Mouse (Mus musculus) spleen, adult 2 months (tissue): Measurements from ENCODE around the gene Rere. TPM values are rescaled to one million over a fixed set of nuclear protein-coding genes. Genes with fewer than 3 reads are reported as not detected.

ENCODE experiments used
- DNase-seq, 2 experiments: peaks; one replicate each; pipeline versions ENCODE4 v3.0.0 to v3.0.0-alpha.2; 2012 to 2021; ENCODE audit warnings: low spot score in 2 of 2, low read depth in 1 of 2
- H3K27ac ChIP-seq: fragments of 200-500 bp; 2 replicates; pipeline ENCODE4 v1.5.1; 2012; ENCODE audit warnings: low read length, inconsistent platforms; ENCODE audit not compliant: insufficient read depth
- H3K27me3 ChIP-seq: fragments of 200-500 bp; 2 replicates; pipeline ENCODE4 v1.6.1; 2012; ENCODE audit warnings: mild to moderate bottlenecking, moderate library complexity, low read length, inconsistent platforms; ENCODE audit not compliant: control insufficient read depth, insufficient read depth
- H3K36me3 ChIP-seq: fragments of 200-500 bp; 2 replicates; pipeline ENCODE4 v1.6.1; 2012; ENCODE audit warnings: mild to moderate bottlenecking, low read length, inconsistent platforms; ENCODE audit not compliant: control insufficient read depth, insufficient read depth
- H3K4me1 ChIP-seq: fragments of 200-500 bp; 2 replicates; pipeline ENCODE4 v1.6.1; 2011; ENCODE audit warnings: inconsistent platforms; ENCODE audit not compliant: control insufficient read depth, insufficient read depth, insufficient read length
- H3K4me3 ChIP-seq: fragments of 200-500 bp; 2 replicates; pipeline ENCODE4 v1.5.1; 2011; ENCODE audit warnings: mild to moderate bottlenecking, inconsistent platforms; ENCODE audit not compliant: insufficient read depth, insufficient read length; ENCODE audit errors: extremely low read depth
- CTCF ChIP-seq: fragments of 200-500 bp; IDR thresholded peaks from 2 replicates; pipeline ENCODE4 v1.5.1; 2011; ENCODE audit warnings: mild to moderate bottlenecking, inconsistent platforms; ENCODE audit not compliant: insufficient read depth, insufficient read length, insufficient replicate concordance; ENCODE audit errors: extremely low read depth
- POLR2A ChIP-seq: fragments of 200-500 bp; IDR thresholded peaks from 2 replicates; pipeline ENCODE4 v1.6.1; 2011; ENCODE audit warnings: low read depth, low read length, inconsistent platforms
- WGBS: fragments of 180-500 bp; shearing (Covaris S2); methylation state at CpG from one replicate; pipeline ENCODE4 v1.1.7; 2018; 5-methylcytosine and 5-hydroxymethylcytosine counted together
- polyA plus RNA-seq: library from polyadenylated mRNA; depleted of rRNA; stranded (reverse); fragments of >200 nt; gene quantifications from 2 replicates; pipeline ENCODE4 v1.2.3, GENCODE M21; 2012

Gene Rere
- polyA plus RNA-seq, 1 experiment = 66.2 TPM

- WGBS = 77% methylated on average over 4 of the region's 4 CpGs
- TF ChIP-seq POLR2A (no peak), CTCF (no peak)
- Histone ChIP-seq H3K27ac (no peak overlapping the region), H3K36me3 (peaks cover 46% of the 10 kb centered on the region), H3K4me3 (no peak overlapping the region), H3K4me1 (peaks cover 25% of the 10 kb centered on the region; the same call in 1 of the 2 replicates), H3K27me3 (no peaks in the 10 kb centered on the region)
- DNase-seq = no peak
Observed at GRCm38 (mm10) chr4:150241708-150242107, 39.7 kb upstream of the Rere start.

- Histone ChIP-seq H3K27ac (no peak overlapping the region), H3K4me1 (peaks cover 25% of the 10 kb centered on the region; the same call in 1 of the 2 replicates), H3K36me3 (peaks cover 54% of the 10 kb centered on the region), H3K4me3 (no peak overlapping the region), H3K27me3 (no peaks in the 10 kb centered on the region)
- no peak for DNase-seq
- 34% methylated on average over 5 of the region's 5 CpGs for WGBS
- no peak for TF ChIP-seq CTCF
- no peak for TF ChIP-seq POLR2A
Observed at GRCm38 (mm10) chr4:150242745-150243144, 38.7 kb upstream of the Rere start.

GRCm38 (mm10) chr4:150245876-150246275, 35.6 kb upstream of the Rere start:
- H3K27ac ChIP-seq = no peak overlapping the region
- WGBS = 78% methylated on average over 2 of the region's 2 CpGs
- H3K4me1 ChIP-seq = peaks cover 10% of the 10 kb centered on the region; the same call in 1 of the 2 replicates
- DNase-seq = no peak
- TF ChIP-seq CTCF (no peak), POLR2A (no peak)
- no peak overlapping the region for H3K4me3 ChIP-seq
- no peaks in the 10 kb centered on the region for H3K27me3 ChIP-seq
- peaks cover 68% of the 10 kb centered on the region for H3K36me3 ChIP-seq

DNA sequence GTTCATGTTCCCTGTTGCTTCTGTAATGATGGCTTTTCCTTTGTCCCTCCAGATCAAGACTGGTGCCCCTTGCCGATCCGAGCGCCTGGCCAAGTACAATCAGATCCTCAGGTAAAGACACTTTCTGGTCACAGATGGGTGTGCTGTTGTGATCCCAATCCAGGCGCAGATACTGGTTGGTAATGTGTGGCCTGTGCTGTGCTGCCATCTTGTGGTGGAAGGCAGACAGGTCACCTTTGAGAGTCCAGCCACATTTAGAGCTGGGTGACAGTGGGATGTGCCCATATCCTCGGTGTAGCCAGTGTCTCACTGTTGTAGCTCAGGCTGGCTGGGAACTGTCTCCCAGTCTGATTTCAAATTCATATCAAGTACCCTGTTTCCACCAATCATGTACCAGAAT, 33.4 kb upstream of the Rere start:
- peak in 1 of 2 experiments; percentile 52 for DNase-seq
- Histone ChIP-seq H3K4me1 (0 out of 2 replicates have a peak, but pooled peaks cover under 1% of the 10 kb centered on the region), H3K36me3 (peaks cover 50% of the 10 kb centered on the region), H3K27me3 (no peaks in the 10 kb centered on the region), H3K4me3 (no peak overlapping the region), H3K27ac (no peak overlapping the region)
- 66% methylated on average over 5 of the region's 5 CpGs for WGBS
- TF ChIP-seq CTCF = peak; percentile 85; the same call in 1 of the 2 replicates
- no peak for TF ChIP-seq POLR2A

GRCm38 (mm10) chr4:150248917-150249316, 32.5 kb upstream of the Rere start:
- H3K36me3 ChIP-seq = peaks cover 40% of the 10 kb centered on the region
- no peak overlapping the region for H3K27ac ChIP-seq
- DNase-seq = no peak
- TF ChIP-seq POLR2A = no peak
- no peak for TF ChIP-seq CTCF
- no peaks in the 10 kb centered on the region for H3K27me3 ChIP-seq
- no peak overlapping the region for H3K4me3 ChIP-seq
- no peaks in the 10 kb centered on the region for H3K4me1 ChIP-seq
- 94% methylated on average over 5 of the region's 5 CpGs for WGBS

DNA sequence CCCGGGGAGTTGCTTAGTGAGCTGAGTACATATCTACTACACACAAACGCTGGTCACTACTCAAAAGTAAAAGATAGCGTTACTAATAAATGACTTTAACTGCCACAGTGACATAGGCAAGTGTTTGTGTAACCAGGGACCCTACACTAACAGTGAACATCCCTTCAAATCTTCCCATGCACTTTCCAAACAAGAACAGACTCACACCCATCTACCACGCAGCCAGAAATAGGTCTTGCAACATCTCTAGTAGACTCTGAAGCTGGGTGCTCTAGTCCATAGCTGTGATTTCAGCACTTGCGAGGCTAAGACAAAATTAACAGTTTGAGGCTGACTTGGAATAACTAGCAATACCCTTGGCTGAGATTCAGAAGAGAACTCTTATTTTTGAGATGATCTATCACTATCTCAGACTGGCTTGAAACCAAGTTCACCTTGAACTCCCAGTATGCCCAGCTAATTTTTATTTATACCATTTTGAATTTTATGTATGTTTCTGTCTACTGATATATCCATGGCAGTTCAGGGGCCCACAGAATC, 31.6 kb upstream of the Rere start:
- TF ChIP-seq CTCF (no peak), POLR2A (no peak)
- no peak for DNase-seq
- Histone ChIP-seq H3K4me1 (no peaks in the 10 kb centered on the region), H3K36me3 (peaks cover 34% of the 10 kb centered on the region), H3K27me3 (no peaks in the 10 kb centered on the region), H3K27ac (no peak overlapping the region), H3K4me3 (no peak overlapping the region)
- WGBS = 85% methylated on average over 5 of the region's 5 CpGs
